9 mouse cellular contexts compared by ENCODE assay signal in the genomic region with DNA sequence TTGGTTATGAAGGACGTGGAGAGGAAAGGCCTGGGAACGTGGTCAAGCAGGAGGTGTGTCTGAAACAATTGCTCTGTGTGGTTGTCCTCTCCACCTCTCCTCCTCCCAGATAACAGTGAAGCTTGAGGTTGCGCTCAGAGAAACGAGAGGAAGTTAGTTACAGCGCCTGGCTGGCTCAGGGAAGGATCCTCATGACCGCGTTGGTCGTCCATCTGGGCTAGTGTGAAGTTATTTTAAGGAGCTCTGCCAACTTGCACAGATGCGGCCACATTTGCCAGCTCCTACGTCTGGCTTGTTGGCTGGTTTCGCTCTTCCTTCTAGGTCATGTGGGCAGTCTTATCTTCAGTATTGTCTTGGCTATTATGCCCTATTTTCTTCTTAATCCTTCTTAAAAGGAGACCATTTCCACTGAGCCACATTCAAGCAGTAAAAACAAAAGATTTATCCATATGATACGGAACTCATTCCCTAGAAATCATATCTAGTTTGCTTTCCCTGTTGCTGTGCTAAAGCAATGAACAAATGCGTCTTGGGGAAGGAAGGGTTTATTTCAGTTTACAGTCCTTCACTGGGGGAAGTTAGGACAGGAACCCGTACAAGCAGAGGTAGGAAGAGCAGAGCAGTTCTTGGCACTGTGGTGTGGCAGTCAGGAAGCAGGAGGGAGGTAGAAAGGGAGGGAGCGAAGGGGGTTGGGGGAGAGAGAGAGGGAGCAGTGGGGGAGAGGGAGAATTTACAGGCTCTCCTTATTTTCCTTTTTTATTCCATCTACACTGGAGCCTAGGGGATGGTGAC. TPM values are rescaled to one million over a fixed set of nuclear protein-coding genes. Genes with fewer than 3 reads are reported as not detected.
DNase-seq lines count a peak whose midpoint lies in the region; ATAC-seq lines count a peak whose summit lies in the region.
"Had no signal": no experiment of that assay in that cellular context is flagged by ENCODE, and none has a peak within 500 bp of the region (broad histone marks: within the 10 kb centered on the region; RNA-seq: fewer than 3 reads in every experiment).

No protein-coding gene starts in this region.

- intact Hi-C loops in gastrocnemius, postnatal 36 days (cut with DNase I): loop anchor here (10.0 kb wide), 1 partner anchor 147 kb away; no protein-coding TSS in a partner anchor

- no peak overlapping the region for H3K4me3 ChIP-seq in forebrain, embryonic 16.5 days (replicated peaks; ENCODE audit: low read length)
- H3K4me3 ChIP-seq in forebrain, embryonic 10.5 days: no peak overlapping the region
- H3K4me3 ChIP-seq: limb, embryonic 13.5 days had no signal

- WGBS in forebrain, embryonic 16.5 days: 74% methylated on average over 15 of the region's 15 CpGs
- WGBS in forebrain, embryonic 10.5 days: 89% methylated on average over 15 of the region's 15 CpGs

- DNase-seq in forebrain, embryonic 10.5 days (ENCODE audit: extremely low spot score, low spot score): no peak
- DNase-seq in Muller cell, postnatal 12 days (ENCODE audit: inconsistent ontology term): peak; percentile 3
- peak; percentile 20 to 21 for DNase-seq in gastrocnemius, postnatal 36 days
- DNase-seq in layer of hippocampus, postnatal 10 days (ENCODE audit: low spot score in 2 of 2): peak; percentile 45 to 53
- DNase-seq in urinary bladder, postnatal 36 days (ENCODE audit: low spot score in 2 of 2): no peak
- DNase-seq in urinary bladder, postnatal 4 days (ENCODE audit: low spot score in 2 of 2): no peak
- DNase-seq in adrenal gland, adult 8-10 months: no peak

- no peaks in the 10 kb centered on the region for H3K9me3 ChIP-seq in forebrain, embryonic 16.5 days (ENCODE audit: control insufficient read depth, low read length)
- no peaks in the 10 kb centered on the region for H3K9me3 ChIP-seq in forebrain, embryonic 10.5 days
- H3K9me3 ChIP-seq: limb, embryonic 13.5 days had no signal

- no peaks in the 10 kb centered on the region for H3K36me3 ChIP-seq in forebrain, embryonic 16.5 days (ENCODE audit: control insufficient read depth, insufficient read depth)
- no peaks in the 10 kb centered on the region for H3K36me3 ChIP-seq in forebrain, embryonic 10.5 days (replicated peaks)
- H3K36me3 ChIP-seq: limb, embryonic 13.5 days had no signal

- peaks cover 4% of the 10 kb centered on the region for H3K4me1 ChIP-seq in forebrain, embryonic 16.5 days (replicated peaks; ENCODE audit: control insufficient read depth, insufficient read depth, low read length)
- H3K4me1 ChIP-seq in forebrain, embryonic 10.5 days: no peaks in the 10 kb centered on the region

- peak; percentile 58; the same call in 1 of the 2 replicates for ATAC-seq in forebrain, embryonic 16.5 days

- no peak overlapping the region for H3K9ac ChIP-seq in forebrain, embryonic 16.5 days (replicated peaks; ENCODE audit: low read depth, low read length)
- H3K9ac ChIP-seq: limb, embryonic 13.5 days had no signal

- no peaks in the 10 kb centered on the region for H3K27me3 ChIP-seq in forebrain, embryonic 16.5 days (replicated peaks; ENCODE audit: control insufficient read depth, insufficient read depth, low read length)
- no peaks in the 10 kb centered on the region for H3K27me3 ChIP-seq in forebrain, embryonic 10.5 days (ENCODE audit: poor library complexity, severe bottlenecking)
- H3K27me3 ChIP-seq: limb, embryonic 13.5 days had no signal

- H3K27ac ChIP-seq in forebrain, embryonic 16.5 days (ENCODE audit: low read length): no peak overlapping the region
- no peak overlapping the region for H3K27ac ChIP-seq in forebrain, embryonic 10.5 days
- H3K27ac ChIP-seq: limb, embryonic 13.5 days had no signal

- H3K4me2 ChIP-seq in forebrain, embryonic 16.5 days (ENCODE audit: low read length): no peak overlapping the region
- H3K4me2 ChIP-seq: limb, embryonic 13.5 days had no signal

RNA-seq across cellular contexts. Expression of gene Pik3r4, which starts 30.6 kb away (rescaled TPM):
- polyA plus RNA-seq in forebrain, embryonic 16.5 days (2015; fragmentation: Nextera tagmentation; extraction: Ambion mirVana): 19.6 and 20.5 TPM in 2 replicates
- polyA plus RNA-seq in forebrain, embryonic 10.5 days (2016; fragmentation: Nextera tagmentation; extraction: Ambion mirVana): 22.7 and 24.2 TPM in 2 replicates
- 10 to 100 TPM; 10.9 to 12.0 TPM for total RNA-seq in gastrocnemius, postnatal 36 days (2021)
- 10 to 100 TPM; 35.7 to 41.3 TPM for total RNA-seq in layer of hippocampus, postnatal 10 days (2021)
- total RNA-seq in adrenal gland, adult 8-10 months (2022): 10 to 100 TPM; 39.9 to 48.7 (median 45.2) TPM

Comparison
In these comparisons a context has a peak if more than half of its experiments do, and no peak if none do; other contexts are left out.
1. DNase-seq: peak in Muller cell, postnatal 12 days (single experiment), gastrocnemius, postnatal 36 days (2 of 2) and layer of hippocampus, postnatal 10 days (2 of 2); none in forebrain, embryonic 10.5 days (single experiment), urinary bladder, postnatal 36 days (0 of 2), urinary bladder, postnatal 4 days (0 of 2) and adrenal gland, adult 8-10 months (single experiment).